Mouse (Mus musculus): ENCODE data around the gene Rbsn. TPM values are rescaled to one million over a fixed set of nuclear protein-coding genes. Genes with fewer than 3 reads are reported as not detected.

The Rbsn gene
- total RNA-seq (2015): 9.5 and 9.6 TPM in 2 replicates
- total RNA-seq (2017): 18.4 and 22.7 TPM in 2 replicates

DNA sequence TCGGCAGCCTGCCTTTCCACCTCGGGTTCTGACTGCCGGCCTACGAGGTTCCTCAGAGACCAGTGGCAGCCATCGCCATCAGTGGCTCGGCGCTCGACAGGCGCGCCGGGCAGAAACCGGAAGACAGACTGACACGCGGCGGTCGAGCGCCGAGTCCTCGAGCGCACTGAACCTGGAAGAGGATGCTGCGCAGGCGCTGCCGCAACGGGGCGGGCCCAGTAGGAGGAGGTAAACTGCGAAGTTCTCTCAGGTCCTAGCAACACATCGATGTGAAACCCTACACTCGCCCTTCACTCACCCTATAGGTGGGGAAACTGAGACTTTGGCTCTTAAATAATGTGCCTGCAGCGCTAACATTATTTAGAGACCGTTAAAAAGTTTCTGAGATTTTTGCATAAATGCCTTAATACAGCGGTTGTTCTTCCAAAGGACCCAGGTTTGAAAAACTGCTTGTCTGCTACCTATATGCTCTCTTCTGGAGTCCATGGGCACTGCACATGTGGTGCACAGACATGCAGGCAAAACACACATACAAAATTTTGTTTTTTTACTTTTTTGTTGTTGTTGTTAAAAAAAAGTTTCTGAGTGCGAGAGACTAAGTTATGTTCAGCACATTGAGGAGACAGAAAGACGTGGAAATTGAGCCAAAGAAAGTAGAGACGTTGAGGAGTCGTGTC is at the start of gene Rbsn:
TSS of gene Rbsn (minus strand) at position 153 of the 677 bp plus-strand sequence.
- peak; percentile 99 for ATAC-seq (ENCODE audit: poor library complexity, severe bottlenecking)

- ATAC-seq (ENCODE audit: poor library complexity, severe bottlenecking): no peak
These were observed 46.6 kb upstream of the Rbsn start for GRCm38 (mm10) chr6:92261162-92261843.

DNA sequence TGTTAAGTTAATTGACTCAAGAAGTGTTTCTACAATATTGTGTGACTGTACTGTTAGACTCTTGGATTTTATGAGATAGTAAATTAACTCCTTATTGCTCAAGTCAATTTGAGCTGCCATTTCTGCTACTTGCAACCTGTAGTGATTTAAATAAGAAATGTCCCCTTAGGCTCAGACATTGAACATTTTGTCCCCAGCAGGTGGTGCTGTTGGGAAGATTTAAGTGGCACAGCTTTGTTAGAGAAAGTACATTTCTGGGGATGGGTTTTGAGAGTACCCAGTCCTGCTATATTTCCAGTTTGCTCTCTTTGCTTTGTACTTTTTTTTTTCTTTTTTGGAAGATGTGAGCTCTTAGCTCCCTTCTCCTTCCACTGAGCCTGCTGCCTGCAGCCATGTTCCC is 40.6 kb upstream of the Rbsn start:
- ATAC-seq (ENCODE audit: poor library complexity, severe bottlenecking): no peak

DNA sequence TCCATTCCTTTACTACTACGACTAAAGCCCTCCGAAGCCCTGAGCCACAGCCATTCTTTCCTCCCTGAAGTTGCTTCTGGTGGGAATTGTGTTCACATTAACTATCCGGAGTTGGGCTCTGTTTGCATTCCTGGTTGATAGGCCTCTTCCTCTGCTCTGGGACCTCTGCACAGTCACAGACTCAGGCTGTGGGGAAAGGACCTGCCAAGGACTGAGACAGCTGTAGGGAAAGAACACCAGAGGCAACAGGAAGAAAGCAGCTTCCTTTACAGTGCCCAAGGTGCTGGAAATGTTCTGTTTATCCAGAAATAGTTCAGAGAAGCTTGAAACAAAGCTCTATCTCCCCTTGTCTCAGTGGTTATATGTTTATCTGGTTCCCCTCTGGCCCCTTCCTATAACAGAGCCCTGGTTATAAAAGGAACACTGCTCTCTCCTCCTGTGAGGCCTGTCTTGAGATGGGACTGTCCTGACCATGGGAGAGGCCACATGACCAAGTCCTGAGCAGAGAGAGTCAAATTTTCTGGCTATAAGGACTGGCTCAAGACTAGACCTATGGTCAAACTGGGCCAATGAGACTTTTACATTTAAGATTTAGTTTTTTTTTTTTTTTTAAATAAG is 38.6 kb upstream of the Rbsn start:
- no peak for ATAC-seq (ENCODE audit: poor library complexity, severe bottlenecking)

DNA sequence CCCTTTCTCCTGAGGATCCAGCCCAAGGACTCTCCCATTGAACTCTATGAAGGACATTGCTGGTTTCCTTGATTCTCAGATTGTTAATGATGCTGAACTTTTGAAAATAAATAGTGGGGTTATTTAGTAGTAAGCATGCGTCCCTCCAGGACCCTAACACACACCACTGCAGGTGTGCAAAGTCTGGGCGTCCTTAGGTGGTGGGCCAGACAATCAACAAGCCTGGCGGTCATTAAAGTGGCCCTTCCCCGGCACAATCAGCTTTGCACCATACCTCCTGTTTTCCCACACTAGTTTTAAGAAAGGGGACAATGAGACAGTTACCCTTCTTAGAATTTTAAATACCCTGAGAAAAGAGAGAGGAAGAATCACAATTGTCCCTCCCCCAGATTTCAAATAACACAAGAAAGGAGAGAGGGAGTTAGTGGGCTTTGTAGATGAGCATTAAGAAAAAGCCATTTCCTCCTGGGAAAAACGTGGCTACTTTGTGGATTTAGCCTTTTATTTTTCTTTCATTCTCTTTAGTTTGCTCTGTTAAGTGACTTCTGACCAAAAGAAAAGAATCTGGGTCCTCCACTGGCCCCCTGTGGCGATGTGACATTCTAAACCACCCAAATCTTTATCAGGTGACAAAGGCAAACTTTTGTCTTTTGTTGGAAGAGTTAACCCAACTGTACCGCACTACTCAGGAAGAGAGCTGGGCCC is 32.6 kb upstream of the Rbsn start:
- ATAC-seq (ENCODE audit: poor library complexity, severe bottlenecking): no peak

DNA sequence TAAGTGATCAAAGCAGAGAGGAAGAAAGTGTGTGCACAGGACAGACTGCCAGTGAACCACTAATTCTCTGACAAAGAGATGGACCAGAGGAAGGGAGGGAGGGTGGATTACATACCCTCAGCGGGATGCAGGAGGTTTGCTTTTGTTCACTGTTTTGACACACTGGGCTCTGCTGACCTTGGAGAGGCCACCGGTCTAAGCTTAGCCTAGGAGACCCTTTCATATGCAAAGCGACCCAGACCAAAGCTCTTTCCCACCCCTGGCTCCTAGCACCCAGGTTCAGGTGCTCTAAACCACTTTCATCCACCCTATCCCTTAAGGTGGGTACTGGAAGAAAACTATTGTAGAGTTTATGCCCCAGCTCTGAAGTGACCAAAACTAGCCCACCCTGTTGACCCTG is 31.6 kb upstream of the Rbsn start:
- ATAC-seq (ENCODE audit: poor library complexity, severe bottlenecking): no peak

- ATAC-seq (ENCODE audit: poor library complexity, severe bottlenecking): no peak
These were observed 29.9 kb upstream of the Rbsn start, which contains the start of gene Trh for GRCm38 (mm10) chr6:92244591-92244990. Gene Trh, minus strand, starts transcription at chr6:92244650.

DNA sequence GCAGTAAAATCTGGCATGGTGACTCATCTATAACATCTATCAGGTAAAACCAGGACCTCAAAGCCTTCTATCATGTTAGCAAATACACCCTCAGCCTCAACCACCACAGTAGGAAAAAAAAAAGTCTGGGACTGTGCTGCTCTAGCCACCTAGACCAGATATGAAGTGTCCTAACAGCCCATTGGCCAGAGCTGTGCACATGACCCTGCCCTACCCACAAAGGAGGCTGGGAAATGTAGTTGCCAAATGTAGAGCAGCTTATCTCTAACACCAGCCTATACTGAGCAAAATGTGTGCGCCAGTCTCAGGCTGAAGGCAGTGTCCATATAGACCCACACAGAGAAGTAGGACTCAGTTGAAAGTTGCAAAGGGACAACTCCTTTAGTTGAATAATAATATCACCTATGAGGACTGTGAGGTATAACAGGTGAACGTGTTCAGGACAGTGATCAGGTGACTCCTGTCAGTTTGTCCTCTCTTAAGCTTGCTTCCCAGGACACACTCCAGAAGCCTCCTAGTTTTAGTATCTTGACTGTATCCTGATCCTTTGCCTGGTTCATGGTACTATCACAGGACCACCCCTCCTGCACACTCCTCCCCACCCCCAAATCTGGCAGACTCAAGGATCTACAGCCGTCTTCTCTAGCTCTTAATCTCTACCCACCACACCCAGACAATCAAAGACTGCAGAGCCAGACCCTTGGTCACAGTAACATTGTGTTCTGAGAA is 26.6 kb upstream of the Rbsn start:
- peak; percentile 77 for ATAC-seq (ENCODE audit: poor library complexity, severe bottlenecking)

DNA sequence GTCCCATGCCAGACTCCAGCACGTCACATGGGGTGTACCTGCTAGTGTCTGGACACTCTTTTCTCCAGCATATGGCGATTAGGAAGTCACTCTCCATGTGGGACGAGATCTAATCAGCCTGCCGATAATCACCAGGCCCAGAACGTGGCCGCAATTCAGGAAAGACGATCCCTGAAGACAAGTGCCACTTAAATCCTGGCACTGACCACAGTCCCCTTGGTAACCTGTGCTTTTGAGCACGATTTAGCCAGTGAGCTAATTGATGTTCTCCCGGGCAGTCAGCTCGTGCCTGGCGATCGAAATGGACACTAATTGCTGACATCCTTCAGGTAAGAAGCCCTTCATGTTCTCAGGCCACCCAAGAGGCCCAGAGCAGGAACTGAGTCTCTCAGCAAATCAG is 20.3 kb upstream of the Rbsn start:
- ATAC-seq (ENCODE audit: poor library complexity, severe bottlenecking): no peak

DNA sequence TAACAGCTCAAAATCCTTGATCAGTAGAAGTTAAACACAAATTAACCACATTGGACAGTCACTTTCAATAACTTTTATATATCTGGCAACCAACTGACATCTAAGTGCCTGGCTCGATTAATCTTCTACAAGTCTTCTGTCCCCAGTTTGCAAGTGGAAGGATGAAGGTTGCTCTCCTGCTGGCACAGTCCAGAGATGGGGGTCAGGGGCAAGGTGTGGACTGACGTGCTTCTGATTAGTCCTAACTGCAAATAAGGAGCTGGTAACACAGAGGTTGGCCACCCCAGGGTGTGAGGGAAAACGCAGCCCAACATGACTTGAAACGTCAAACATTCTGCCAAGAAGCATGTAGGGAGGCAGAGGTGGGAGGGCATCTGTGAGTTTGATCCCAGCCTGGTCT is 17.0 kb upstream of the Rbsn start:
- no peak for ATAC-seq (ENCODE audit: poor library complexity, severe bottlenecking)

DNA sequence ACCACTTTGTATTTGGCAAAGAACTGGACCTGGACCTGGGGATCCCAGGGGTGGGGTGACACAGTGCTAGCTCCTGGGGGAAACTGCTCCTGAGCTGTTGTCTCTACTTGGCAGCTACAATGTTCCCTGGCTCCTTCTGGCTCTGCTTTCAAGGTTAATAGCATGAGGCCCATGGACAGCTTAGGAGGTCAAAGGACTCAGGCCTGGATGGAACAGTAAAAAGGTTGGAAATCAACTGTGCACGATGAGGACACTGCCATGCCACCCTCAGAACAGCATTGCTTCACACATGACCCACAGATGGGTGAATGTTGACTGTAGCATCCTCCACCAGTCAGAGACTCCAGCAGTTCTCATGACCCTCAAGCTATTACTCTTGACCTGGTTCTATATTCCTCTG is 16.6 kb upstream of the Rbsn start:
- ATAC-seq (ENCODE audit: poor library complexity, severe bottlenecking): no peak

DNA sequence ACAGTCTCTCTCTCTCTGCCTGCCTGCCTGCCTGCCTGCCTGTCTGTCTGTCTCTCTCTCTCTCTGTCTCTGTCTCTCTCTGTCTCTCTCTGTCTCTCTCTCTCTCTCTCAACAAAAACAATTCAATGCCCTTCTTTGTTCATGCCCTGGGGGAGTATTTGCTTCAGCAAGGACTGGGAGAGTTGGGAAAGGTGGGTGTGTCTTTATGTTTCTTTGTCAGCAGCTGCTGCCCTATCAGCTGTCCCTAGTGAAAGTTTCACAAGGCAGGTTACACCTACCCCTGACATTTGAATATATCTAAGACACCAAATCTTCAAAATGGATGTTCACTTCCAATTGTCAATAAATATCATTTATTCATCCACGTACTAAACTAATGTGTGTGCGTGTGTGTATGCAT is 14.9 kb upstream of the Rbsn start:
- ATAC-seq (ENCODE audit: poor library complexity, severe bottlenecking): no peak

GRCm38 (mm10) chr6:92229103-92229502 is 14.4 kb upstream of the Rbsn start:
- no peak for ATAC-seq (ENCODE audit: poor library complexity, severe bottlenecking)

GRCm38 (mm10) chr6:92224981-92225380 is 10.3 kb upstream of the Rbsn start:
- no peak for ATAC-seq (ENCODE audit: poor library complexity, severe bottlenecking)

DNA sequence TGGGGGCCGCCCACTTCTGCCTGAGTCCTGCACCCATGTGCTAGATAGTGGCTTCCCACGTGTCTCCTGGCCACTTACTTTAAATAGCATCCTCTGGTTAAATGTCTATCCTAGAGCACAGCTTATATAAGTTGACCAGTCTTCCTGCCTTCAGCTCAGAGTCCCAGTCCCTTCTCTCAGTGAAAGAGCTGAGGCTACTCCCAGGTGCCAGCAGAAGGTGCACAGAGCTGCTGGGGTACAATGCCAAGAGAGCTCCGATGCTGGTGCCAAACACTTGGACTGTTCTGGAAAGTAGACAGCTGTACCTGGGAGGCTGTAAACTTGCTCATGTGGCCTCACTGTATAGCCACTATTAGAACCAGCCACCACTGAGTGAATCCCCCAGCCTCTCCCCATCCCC is 7.3 kb upstream of the Rbsn start:
- ATAC-seq (ENCODE audit: poor library complexity, severe bottlenecking): no peak

DNA sequence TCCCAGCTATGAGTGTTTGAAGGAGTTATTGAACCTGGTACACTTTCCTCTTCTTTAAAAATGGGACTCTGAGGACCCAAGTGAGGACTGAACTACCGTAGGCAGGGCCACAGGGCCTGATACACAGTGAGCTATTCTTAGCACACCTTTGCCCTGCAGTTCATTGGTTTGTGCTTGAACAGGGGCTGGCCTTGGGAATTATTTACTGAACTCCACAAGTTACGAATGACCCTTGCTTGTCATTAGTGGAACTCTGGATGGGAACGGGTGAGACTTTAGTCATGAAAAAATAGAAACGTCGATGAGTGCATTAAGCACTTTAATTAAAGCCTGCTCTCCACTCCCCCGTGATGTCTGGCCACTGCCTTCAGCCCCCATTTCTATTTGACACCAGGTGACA is 6.9 kb upstream of the Rbsn start:
- no peak for ATAC-seq (ENCODE audit: poor library complexity, severe bottlenecking)

DNA sequence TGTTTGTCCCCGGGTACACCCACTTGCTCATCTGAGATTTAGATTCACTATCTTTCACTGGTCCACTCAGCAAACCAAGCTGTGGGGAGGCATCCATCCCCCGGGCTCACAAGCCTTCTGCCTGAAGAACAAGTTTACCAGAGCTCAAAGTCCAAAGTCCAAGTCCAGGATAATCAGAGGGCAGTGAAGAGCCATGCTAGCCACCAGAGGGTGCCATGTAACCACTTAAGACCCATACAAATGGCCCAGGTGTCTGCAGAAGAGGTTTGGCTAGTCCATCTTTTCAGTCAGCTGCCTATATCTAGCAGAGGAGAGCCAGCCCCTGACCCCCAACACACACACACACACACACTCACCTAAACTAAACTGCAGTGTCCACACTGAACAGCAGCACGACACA is 4.7 kb upstream of the Rbsn start:
- no peak for ATAC-seq (ENCODE audit: poor library complexity, severe bottlenecking)

DNA sequence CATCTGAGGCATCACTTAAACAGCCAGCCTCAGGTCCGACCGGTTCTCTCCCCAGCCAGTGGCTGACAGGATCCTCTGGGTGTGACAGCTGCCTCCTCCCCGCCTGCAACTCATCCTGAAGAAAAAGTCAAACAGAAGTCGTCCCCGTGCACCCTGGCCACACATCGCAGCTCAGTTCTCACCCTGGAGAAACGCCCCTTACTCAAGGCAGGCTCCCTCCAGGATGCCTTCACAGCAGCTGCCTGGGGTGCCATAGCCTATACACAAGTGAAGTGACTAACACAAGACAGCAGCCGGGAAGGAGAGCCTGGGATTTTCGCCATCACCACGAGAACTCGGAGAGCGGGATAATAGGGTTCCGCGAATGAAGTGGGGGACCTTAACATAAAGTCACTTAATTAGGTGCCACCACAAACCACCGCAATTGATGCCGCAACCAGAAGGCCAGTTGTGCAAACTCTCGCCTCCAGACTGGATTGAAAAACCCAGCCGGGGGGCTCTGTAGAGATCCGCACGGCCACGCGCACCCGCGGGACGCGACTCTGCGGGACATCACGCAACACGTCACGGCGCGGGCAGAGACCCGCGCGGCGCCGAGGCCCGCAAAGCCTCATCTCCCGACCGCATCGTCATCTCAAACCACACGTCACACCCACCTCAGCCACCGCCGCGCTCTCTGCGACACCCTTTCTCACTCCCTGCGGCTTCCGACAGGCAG is 511 bp downstream of the Rbsn start:
- ATAC-seq (ENCODE audit: poor library complexity, severe bottlenecking): peak; percentile 62

GRCm38 (mm10) chr6:92199414-92199813 is 15.3 kb downstream of the Rbsn start:
- peak; percentile 75 for ATAC-seq (ENCODE audit: poor library complexity, severe bottlenecking)

DNA sequence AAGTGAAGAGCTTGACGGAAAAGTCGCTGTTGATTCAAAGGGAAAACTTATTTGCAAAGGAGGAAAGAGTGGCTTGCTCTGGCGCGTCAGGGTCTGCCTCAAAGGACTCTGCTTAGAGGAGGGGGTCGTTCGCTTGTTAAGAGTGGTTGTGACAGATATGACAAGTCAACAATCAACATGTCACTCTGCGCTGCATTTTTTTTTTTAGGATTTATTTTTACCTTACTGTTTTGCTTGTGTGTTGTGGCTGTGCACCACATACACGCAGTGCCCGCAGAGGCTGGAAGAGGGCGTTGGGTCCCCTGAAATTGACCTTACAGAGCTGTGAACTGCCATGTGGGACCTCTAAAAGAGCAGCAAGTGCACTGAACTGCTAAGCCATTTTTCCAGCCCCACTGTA is 30.5 kb downstream of the Rbsn start:
- ATAC-seq (ENCODE audit: poor library complexity, severe bottlenecking): peak; percentile 47
